Mouse (Mus musculus) R1 (cell line): ENCODE results near the gene Xrcc6.

Experiments used
- DNase-seq: peaks from one replicate; pipeline ENCODE4 v3.0.0-alpha.2; 2018; ENCODE audit warnings: low read depth, low spot score

The Xrcc6 gene

GRCm38 (mm10) chr15:81987646-81988045 lies at the start of gene Xrcc6:
Gene Xrcc6, plus strand, starts transcription at chr15:81987835.
- DNase-seq = no peak

- peak; percentile 66 for DNase-seq
Observed at GRCm38 (mm10) chr15:81938246-81938645, 49.4 kb upstream of the Xrcc6 start.

- no peak for DNase-seq
Observed at GRCm38 (mm10) chr15:81939157-81939715, 48.4 kb upstream of the Xrcc6 start.

GRCm38 (mm10) chr15:81939774-81940173 lies 47.9 kb upstream of the Xrcc6 start:
- no peak for DNase-seq

GRCm38 (mm10) chr15:81940219-81940618 lies 47.4 kb upstream of the Xrcc6 start:
- DNase-seq = no peak

- DNase-seq = peak; percentile 52
Observed at GRCm38 (mm10) chr15:81941010-81941409, 46.6 kb upstream of the Xrcc6 start.

GRCm38 (mm10) chr15:81943176-81943749 lies 44.4 kb upstream of the Xrcc6 start:
- no peak for DNase-seq

GRCm38 (mm10) chr15:81949076-81949475 lies 38.6 kb upstream of the Xrcc6 start:
- no peak for DNase-seq

- no peak for DNase-seq
Observed at GRCm38 (mm10) chr15:81949476-81950131, 38.0 kb upstream of the Xrcc6 start.

- DNase-seq = no peak
Observed at GRCm38 (mm10) chr15:81950716-81951115, 36.9 kb upstream of the Xrcc6 start.

GRCm38 (mm10) chr15:81951159-81951558 lies 36.5 kb upstream of the Xrcc6 start:
- DNase-seq = no peak

GRCm38 (mm10) chr15:81952310-81952709 lies 35.3 kb upstream of the Xrcc6 start:
- no peak for DNase-seq

GRCm38 (mm10) chr15:81954151-81954583 lies 33.5 kb upstream of the Xrcc6 start:
- no peak for DNase-seq

GRCm38 (mm10) chr15:81954716-81955115 lies 32.9 kb upstream of the Xrcc6 start:
- no peak for DNase-seq

- DNase-seq = no peak
Observed at GRCm38 (mm10) chr15:81955414-81955813, 32.2 kb upstream of the Xrcc6 start.

GRCm38 (mm10) chr15:81956457-81956856 lies 31.2 kb upstream of the Xrcc6 start:
- peak; percentile 85 for DNase-seq

- peak; percentile 50 for DNase-seq
Observed at GRCm38 (mm10) chr15:81957598-81957997, 30.0 kb upstream of the Xrcc6 start.

- DNase-seq = no peak
Observed at GRCm38 (mm10) chr15:81958906-81959305, 28.7 kb upstream of the Xrcc6 start.

GRCm38 (mm10) chr15:81960171-81961077 lies 27.2 kb upstream of the Xrcc6 start, which contains the start of gene Pmm1:
Gene Pmm1, minus strand, starts transcription at chr15:81960930.
- peak; percentile 98 for DNase-seq

- no peak for DNase-seq
Observed at GRCm38 (mm10) chr15:81961078-81961451, 26.6 kb upstream of the Xrcc6 start.

- no peak for DNase-seq
Observed at GRCm38 (mm10) chr15:81964262-81964661, 23.4 kb upstream of the Xrcc6 start.

- peak; percentile 81 for DNase-seq
Observed at GRCm38 (mm10) chr15:81964980-81965545, 22.6 kb upstream of the Xrcc6 start.
